Mouse (Mus musculus): ENCODE measurements around the gene Slc4a1ap. TPM values are rescaled to one million over a fixed set of nuclear protein-coding genes. Genes with fewer than 3 reads are reported as not detected.

Gene Slc4a1ap
- total and polyA plus RNA-seq, 3 experiments, result 25.7 to 41.1 (median 27.9) TPM

GRCm38 (mm10) chr5:31480536-31480935 lies 46.3 kb upstream of the Slc4a1ap start:
- in situ Hi-C loops (cut with MboI; ENCODE audit: low pct_ligation_motif_present, low pct_unique_long_range_greater_than_20kb, low sequenced_read_pairs), result no loop called here
- Histone ChIP-seq H3K79me2 (replicated peaks; ENCODE audit: control insufficient read depth, extremely low read depth, insufficient read depth, poor library complexity, severe bottlenecking) (no peaks in the 10 kb centered on the region), H3K27me3 (replicated peaks) (no peaks in the 10 kb centered on the region), H3K9ac (ENCODE audit: insufficient read depth, low read depth) (no peak overlapping the region), H3K4me2 (ENCODE audit: insufficient read depth, low read depth, poor library complexity, severe bottlenecking) (no peak overlapping the region), H3K36me3 (replicated peaks in 1 of 2; ENCODE audit: control insufficient read depth in 1 of 2, insufficient read depth in 1 of 2, low read length in 1 of 2) (peaks cover 42 to 79% of the 10 kb centered on the region in 2 experiments), H3K4me3 (replicated peaks in 1 of 3; ENCODE audit: low read depth in 2 of 3, low read length in 2 of 3, poor library complexity in 1 of 3) (no peak overlapping the region), H3K9me3 (replicated peaks; ENCODE audit: low read length) (no peaks in the 10 kb centered on the region), H3K27ac (ENCODE audit: insufficient read depth, low read depth) (no peak overlapping the region), H3K4me1 (ENCODE audit: control insufficient read depth in 1 of 2, insufficient read depth in 2 of 2) (no peaks in the 10 kb centered on the region)
- dilution Hi-C loops (cut with MboI; ENCODE audit: extremely low pct_ligation_motif_present, extremely low pct_unique_long_range_greater_than_20kb, low sequenced_read_pairs), result no loop called here
- no peak for TF ChIP-seq HCFC1 (IDR thresholded peaks at IDR 0.05; ENCODE audit: low read depth, low read length)
- TF ChIP-seq CHD1 (IDR thresholded peaks at IDR 0.05; ENCODE audit: low read depth, low read length), result no peak
- no peak for TF ChIP-seq GABPA (IDR thresholded peaks at IDR 0.05; ENCODE audit: insufficient replicate concordance, low read depth, low read length)
- no peak for DNase-seq (ENCODE audit: extremely low read depth)

GRCm38 (mm10) chr5:31485440-31485839 lies 41.4 kb upstream of the Slc4a1ap start, which contains the start of gene 4930548H24Rik:
4930548H24Rik (plus strand) TSS chr5:31485740.
- Histone ChIP-seq H3K9ac (ENCODE audit: insufficient read depth, low read depth) (no peak within 1 kb of the TSS), H3K27me3 (replicated peaks) (no peaks in the 10 kb centered on the region), H3K4me1 (ENCODE audit: control insufficient read depth in 1 of 2, insufficient read depth in 2 of 2) (peaks cover 0 to 2% of the 10 kb centered on the region in 2 experiments; a peak in 1 of 4 replicates), H3K4me3 (replicated peaks in 1 of 3; ENCODE audit: low read depth in 2 of 3, low read length in 2 of 3, poor library complexity in 1 of 3) (no peak within 1 kb of the TSS), H3K36me3 (replicated peaks in 1 of 2; ENCODE audit: control insufficient read depth in 1 of 2, insufficient read depth in 1 of 2, low read length in 1 of 2) (peaks cover 11 to 31% of the 10 kb centered on the region in 2 experiments), H3K9me3 (replicated peaks; ENCODE audit: low read length) (no peaks in the 10 kb centered on the region), H3K27ac (ENCODE audit: insufficient read depth, low read depth) (no peak within 1 kb of the TSS), H3K4me2 (ENCODE audit: insufficient read depth, low read depth, poor library complexity, severe bottlenecking) (no peak within 1 kb of the TSS), H3K79me2 (replicated peaks; ENCODE audit: control insufficient read depth, extremely low read depth, insufficient read depth, poor library complexity, severe bottlenecking) (no peaks in the 10 kb centered on the region)
- TF ChIP-seq TCF12 (IDR thresholded peaks at IDR 0.05; ENCODE audit: low read depth, low read length) (no peak), TBP (conservative IDR thresholded peaks at IDR 0.05; ENCODE audit: low read depth, low read length) (no peak), UBTF (IDR thresholded peaks at IDR 0.05; ENCODE audit: low read depth, low read length) (no peak), EP300 (IDR thresholded peaks at IDR 0.05; ENCODE audit: low read length) (no peak), MAX (IDR thresholded peaks at IDR 0.05; ENCODE audit: low read length) (no peak), ZC3H11A (IDR thresholded peaks at IDR 0.05; ENCODE audit: low read depth, low read length) (no peak), NELFE (IDR thresholded peaks at IDR 0.05; ENCODE audit: low read depth, low read length) (no peak), MEF2A (IDR thresholded peaks at IDR 0.05; ENCODE audit: borderline replicate concordance, low read depth, low read length) (no peak), POLR2AphosphoS2 (IDR thresholded peaks at IDR 0.05; ENCODE audit: low read depth, low read length) (no peak)
- in situ Hi-C loops (cut with MboI; ENCODE audit: low pct_ligation_motif_present, low pct_unique_long_range_greater_than_20kb, low sequenced_read_pairs) (no loop called here), dilution Hi-C loops (cut with MboI; ENCODE audit: extremely low pct_ligation_motif_present, extremely low pct_unique_long_range_greater_than_20kb, low sequenced_read_pairs) (no loop called here)
- DNase-seq (ENCODE audit: extremely low read depth), result no peak

GRCm38 (mm10) chr5:31487889-31488288 lies 38.9 kb upstream of the Slc4a1ap start:
- peaks cover 6% of the 10 kb centered on the region for H3K9me3 ChIP-seq (replicated peaks; ENCODE audit: low read length)
- peaks cover 2 to 12% of the 10 kb centered on the region in 2 experiments for H3K36me3 ChIP-seq (replicated peaks in 1 of 2; ENCODE audit: control insufficient read depth in 1 of 2, insufficient read depth in 1 of 2, low read length in 1 of 2)
- TF ChIP-seq MAZ (IDR thresholded peaks at IDR 0.05; ENCODE audit: low read depth, low read length) (no peak), TCF12 (IDR thresholded peaks at IDR 0.05; ENCODE audit: low read depth, low read length) (no peak), ZNF384 (IDR thresholded peaks at IDR 0.05; ENCODE audit: low read depth, low read length) (no peak), ELF1 (IDR thresholded peaks at IDR 0.05; ENCODE audit: low read depth, low read length) (no peak), MXI1 (IDR thresholded peaks at IDR 0.05; ENCODE audit: low read depth, low read length) (no peak), CTCF (conservative IDR thresholded peaks at IDR 0.05 in 1 of 2, IDR thresholded peaks at IDR 0.05 in 1 of 2; ENCODE audit: low read depth in 2 of 2, low read length in 2 of 2) (no peak), BHLHE40 (IDR thresholded peaks at IDR 0.05; ENCODE audit: low read depth, low read length) (no peak), CHD2 (IDR thresholded peaks at IDR 0.05; ENCODE audit: low read length) (no peak), GABPA (IDR thresholded peaks at IDR 0.05; ENCODE audit: insufficient replicate concordance, low read depth, low read length) (no peak), IRF4 (IDR thresholded peaks at IDR 0.05; ENCODE audit: low read depth, low read length) (no peak), SIN3A (IDR thresholded peaks at IDR 0.05; ENCODE audit: low read length) (no peak), PAX5 (IDR thresholded peaks at IDR 0.05; ENCODE audit: low read length) (no peak), MAFK (IDR thresholded peaks at IDR 0.05; ENCODE audit: insufficient replicate concordance, low read length) (no peak), ETS1 (conservative IDR thresholded peaks at IDR 0.05; ENCODE audit: low read depth, low read length) (no peak), MEF2A (IDR thresholded peaks at IDR 0.05; ENCODE audit: borderline replicate concordance, low read depth, low read length) (no peak), NRF1 (IDR thresholded peaks at IDR 0.05; ENCODE audit: low read depth, low read length) (no peak)
- no peaks in the 10 kb centered on the region for H3K79me2 ChIP-seq (replicated peaks; ENCODE audit: control insufficient read depth, extremely low read depth, insufficient read depth, poor library complexity, severe bottlenecking)
- in situ Hi-C loops (cut with MboI; ENCODE audit: low pct_ligation_motif_present, low pct_unique_long_range_greater_than_20kb, low sequenced_read_pairs) (no loop called here), dilution Hi-C loops (cut with MboI; ENCODE audit: extremely low pct_ligation_motif_present, extremely low pct_unique_long_range_greater_than_20kb, low sequenced_read_pairs) (no loop called here)
- H3K4me2 ChIP-seq (ENCODE audit: insufficient read depth, low read depth, poor library complexity, severe bottlenecking), result no peak overlapping the region
- no peak overlapping the region for H3K9ac ChIP-seq (ENCODE audit: insufficient read depth, low read depth)
- peaks cover 0 to 2% of the 10 kb centered on the region in 2 experiments; a peak in 1 of 4 replicates for H3K4me1 ChIP-seq (ENCODE audit: control insufficient read depth in 1 of 2, insufficient read depth in 2 of 2)
- H3K4me3 ChIP-seq (replicated peaks in 1 of 3; ENCODE audit: low read depth in 2 of 3, low read length in 2 of 3, poor library complexity in 1 of 3), result no peak overlapping the region
- no peak for DNase-seq (ENCODE audit: extremely low read depth)
- H3K27ac ChIP-seq (ENCODE audit: insufficient read depth, low read depth), result no peak overlapping the region
- H3K27me3 ChIP-seq (replicated peaks), result peaks cover 11% of the 10 kb centered on the region
